Mouse (Mus musculus): ENCODE measurements around the gene Plxnb1. TPM values are rescaled to one million over a fixed set of nuclear protein-coding genes. Genes with fewer than 3 reads are reported as not detected.

Plxnb1 gene
- total and polyA plus RNA-seq, 3 experiments: under 0.01 TPM; not detected in 2

DNA sequence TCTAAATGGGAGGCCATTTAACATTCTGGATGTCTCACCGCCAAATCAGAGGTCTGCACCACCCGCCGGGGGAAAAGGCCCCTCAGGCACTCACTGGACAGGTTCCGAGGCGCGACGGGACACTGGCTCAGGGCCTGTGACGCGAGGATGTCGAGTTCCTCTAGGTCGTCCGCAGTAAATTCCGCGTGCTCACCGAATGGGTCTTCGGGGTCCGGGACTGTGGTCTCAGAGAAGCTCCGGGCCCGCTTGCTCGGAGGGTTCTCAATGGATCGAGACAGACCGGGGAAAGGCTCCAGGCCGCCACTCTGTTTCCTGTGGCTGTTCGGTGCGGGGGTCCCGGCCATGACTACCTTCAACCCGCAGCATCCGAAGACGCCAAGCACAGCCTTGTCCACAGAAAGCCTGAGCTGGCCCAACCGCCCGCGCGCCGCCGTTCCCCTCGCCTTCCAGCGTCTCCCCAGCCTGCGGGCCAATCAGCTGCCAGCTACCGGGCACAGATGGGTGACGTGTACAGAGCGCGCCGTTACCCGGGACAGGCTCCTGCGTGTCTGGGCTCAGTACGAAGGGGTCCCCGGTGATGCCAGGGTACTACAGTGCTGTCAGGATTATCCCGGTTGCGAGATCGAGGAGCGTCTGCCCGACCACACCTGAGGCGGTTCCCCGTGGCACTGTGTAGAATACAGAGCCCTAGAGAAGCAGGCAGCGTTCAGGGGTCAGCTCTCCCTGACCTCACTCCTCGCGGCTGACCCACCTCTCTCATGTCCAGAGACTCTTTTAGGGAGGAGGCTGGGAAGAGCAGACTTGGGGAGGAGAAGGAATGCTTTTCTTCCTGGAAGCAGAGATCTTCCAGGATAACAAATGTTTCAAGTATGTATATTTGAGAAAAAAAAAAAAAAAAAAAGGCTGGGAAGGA, 21.3 kb upstream of the Plxnb1 start, which contains the start of gene Atrip (continued):
- TF ChIP-seq CHD1 (IDR thresholded peaks at IDR 0.05; ENCODE audit: low read depth, low read length) (no peak), TCF12 (IDR thresholded peaks at IDR 0.05; ENCODE audit: low read depth, low read length) (peak; percentile 75; the same call in 1 of the 2 replicates), ZMIZ1 (IDR thresholded peaks at IDR 0.05; ENCODE audit: low read depth, low read length) (peak; percentile 85), ETS1 (conservative IDR thresholded peaks at IDR 0.05; ENCODE audit: low read depth, low read length) (no peak), NELFE (IDR thresholded peaks at IDR 0.05; ENCODE audit: low read depth, low read length) (peak; percentile 93), TBP (conservative IDR thresholded peaks at IDR 0.05; ENCODE audit: low read depth, low read length) (no peak), MXI1 (IDR thresholded peaks at IDR 0.05; ENCODE audit: low read depth, low read length) (peak; percentile 96), PAX5 (IDR thresholded peaks at IDR 0.05; ENCODE audit: low read length) (no peak), RAD21 (IDR thresholded peaks at IDR 0.05; ENCODE audit: low read depth, low read length) (no peak), JUND (conservative IDR thresholded peaks at IDR 0.05; ENCODE audit: low read depth, low read length) (no peak), JUN (IDR thresholded peaks at IDR 0.05; ENCODE audit: insufficient read depth, low read depth, low read length) (no peak), MAX (IDR thresholded peaks at IDR 0.05; ENCODE audit: low read length) (peak; percentile 74), HCFC1 (IDR thresholded peaks at IDR 0.05; ENCODE audit: low read depth, low read length) (peak; percentile 84), MYC (IDR thresholded peaks at IDR 0.05; ENCODE audit: low read depth, low read length) (0 out of 2 replicates have a peak, but pooled peaks have one; percentile 38)

DNA sequence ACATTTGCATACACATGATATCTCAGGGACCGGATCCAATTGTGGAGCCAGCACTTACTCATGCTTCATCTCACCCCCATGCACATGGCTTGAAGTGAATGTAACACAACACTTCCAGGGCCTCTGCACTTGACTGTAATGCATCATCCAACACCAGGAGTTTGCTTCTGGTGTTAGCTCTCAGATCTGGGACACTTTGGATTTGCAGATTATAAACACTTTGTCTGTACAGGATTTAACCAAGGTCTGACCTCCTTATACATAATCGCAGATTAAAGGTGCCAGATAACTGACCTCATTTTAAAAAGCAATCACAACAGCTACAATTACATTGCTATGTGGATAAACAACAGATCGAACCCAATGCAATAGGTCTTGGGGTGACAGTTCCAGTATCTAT, 14.7 kb upstream of the Plxnb1 start:
- Histone ChIP-seq H3K79me2 (replicated peaks; ENCODE audit: control insufficient read depth, extremely low read depth, insufficient read depth, poor library complexity, severe bottlenecking) (peaks cover 27% of the 10 kb centered on the region), H3K27me3 (replicated peaks) (no peaks in the 10 kb centered on the region), H3K4me2 (ENCODE audit: insufficient read depth, low read depth, poor library complexity, severe bottlenecking) (peak overlapping the region; percentile 79; the same call in 1 of the 2 replicates), H3K27ac (ENCODE audit: insufficient read depth, low read depth) (no peak overlapping the region), H3K9ac (ENCODE audit: insufficient read depth, low read depth) (0 out of 2 replicates have a peak overlapping the region, but pooled peaks have one; percentile 87), H3K4me1 (ENCODE audit: control insufficient read depth in 1 of 2, insufficient read depth in 2 of 2) (peaks cover 2 to 32% of the 10 kb centered on the region in 2 experiments; a peak in 3 of 4 replicates), H3K4me3 (replicated peaks in 1 of 3; ENCODE audit: low read depth in 2 of 3, low read length in 2 of 3, poor library complexity in 1 of 3) (no peak overlapping the region), H3K36me3 (replicated peaks in 1 of 2; ENCODE audit: control insufficient read depth in 1 of 2, insufficient read depth in 1 of 2, low read length in 1 of 2) (peaks cover 9 to 37% of the 10 kb centered on the region in 2 experiments), H3K9me3 (replicated peaks; ENCODE audit: low read length) (no peaks in the 10 kb centered on the region)
- no peak for DNase-seq (ENCODE audit: extremely low read depth)
- dilution Hi-C loops (cut with MboI; ENCODE audit: extremely low pct_ligation_motif_present, extremely low pct_unique_long_range_greater_than_20kb, low sequenced_read_pairs): no loop called here
- in situ Hi-C loops (cut with MboI; ENCODE audit: low pct_ligation_motif_present, low pct_unique_long_range_greater_than_20kb, low sequenced_read_pairs): loop anchor here (5.0 kb wide), 1 partner anchor 37 kb away; no protein-coding TSS in a partner anchor
- TF ChIP-seq NELFE (IDR thresholded peaks at IDR 0.05; ENCODE audit: low read depth, low read length) (no peak), TCF12 (IDR thresholded peaks at IDR 0.05; ENCODE audit: low read depth, low read length) (no peak), BHLHE40 (IDR thresholded peaks at IDR 0.05; ENCODE audit: low read depth, low read length) (no peak), MYC (IDR thresholded peaks at IDR 0.05; ENCODE audit: low read depth, low read length) (no peak), JUN (IDR thresholded peaks at IDR 0.05; ENCODE audit: insufficient read depth, low read depth, low read length) (no peak), MAX (IDR thresholded peaks at IDR 0.05; ENCODE audit: low read length) (no peak), MAFK (IDR thresholded peaks at IDR 0.05; ENCODE audit: insufficient replicate concordance, low read length) (no peak), ZMIZ1 (IDR thresholded peaks at IDR 0.05; ENCODE audit: low read depth, low read length) (no peak)

Measured in CH12.LX (cell line).